Mouse (Mus musculus) myocyte (in vitro differentiated cells): ENCODE data around the gene Ddah2.

Experiments
- CEBPB ChIP-seq: IDR thresholded peaks from 2 replicates; pipeline ENCODE4 v1.6.1; 2011; ENCODE audit warnings: mild to moderate bottlenecking, moderate library complexity; ENCODE audit not compliant: poor library complexity, insufficient read depth, severe bottlenecking
- MYOG ChIP-seq, 3 experiments: IDR thresholded peaks; one replicate each; pipeline ENCODE4 v1.6.1; 2011; ENCODE audit warnings: control low read depth in 2 of 3, low read depth in 2 of 3, mild to moderate bottlenecking in 2 of 3; ENCODE audit not compliant: insufficient read length in 2 of 3, control insufficient read depth in 1 of 3, insufficient read depth in 1 of 3
- POLR2A ChIP-seq: IDR thresholded peaks from one replicate; pipeline ENCODE4 v1.6.1; 2011; ENCODE audit warnings: low read depth, mild to moderate bottlenecking, control low read depth, moderate library complexity; ENCODE audit not compliant: insufficient read length
- POLR2AphosphoS2 ChIP-seq: IDR thresholded peaks from one replicate; pipeline ENCODE4 v1.6.1; 2011; ENCODE audit warnings: low read depth, control low read depth; ENCODE audit not compliant: insufficient read length
- TCF12 ChIP-seq: IDR thresholded peaks from one replicate; pipeline ENCODE4 v1.6.1; 2011; ENCODE audit warnings: mild to moderate bottlenecking, control low read depth; ENCODE audit not compliant: poor library complexity, insufficient read depth, severe bottlenecking

DNA sequence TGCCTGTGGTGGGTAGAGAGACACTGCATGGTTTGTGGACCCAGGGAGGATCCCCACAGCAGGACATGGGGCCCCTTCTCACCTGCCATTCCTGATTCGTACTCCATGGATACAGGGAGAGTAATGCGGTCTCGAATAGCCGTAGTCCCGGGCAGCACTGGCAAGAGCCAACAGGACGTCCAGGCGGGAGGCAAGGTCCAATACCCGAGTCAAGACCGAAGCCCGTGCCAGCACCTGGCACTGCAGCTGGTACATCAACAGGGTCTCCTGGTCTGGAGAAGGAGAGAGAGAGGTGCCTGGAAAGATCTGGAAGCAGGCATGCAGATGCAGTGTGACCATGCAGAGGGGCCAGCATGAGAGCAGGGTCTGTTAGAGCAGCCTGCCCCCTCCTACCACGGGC lies 27.6 kb upstream of the Ddah2 start:
- no peak for TF ChIP-seq MYOG (IDR thresholded peaks at IDR 0.05; ENCODE audit: control insufficient read depth in 1 of 3, insufficient read depth in 1 of 3, insufficient read length in 2 of 3, low read depth in 2 of 3)
- no peak for TF ChIP-seq POLR2A
- no peak for TF ChIP-seq CEBPB
- no peak for TF ChIP-seq TCF12
- no peak for TF ChIP-seq POLR2AphosphoS2
